Mouse (Mus musculus) liver, postnatal 0 days (tissue): Measurements from ENCODE around the gene Trpm1. TPM values are rescaled to one million over a fixed set of nuclear protein-coding genes. Genes with fewer than 3 reads are reported as not detected.

Source experiments
- ATAC-seq: fragments of 200-750 bp; cut with Nextera tagmentation; 2 replicates; pipeline ENCODE4 v1.8.0; 2017; ENCODE audit warnings: mild to moderate bottlenecking, moderate library complexity
- DNase-seq: peaks from one replicate; pipeline ENCODE4 v3.0.0-alpha.2; 2016
- H3K27ac ChIP-seq: fragments of 300-500 bp; sonication (generic); 2 replicates; pipeline ENCODE4 v1.5.1; 2014; ENCODE audit warnings: antibody characterized with exemption, moderate library complexity, mild to moderate bottlenecking, low read depth
- H3K27me3 ChIP-seq: fragments of 300-500 bp; sonication (generic); 2 replicates; pipeline ENCODE4 v1.6.1; 2014; ENCODE audit warnings: low read length, control low read depth, mixed read lengths; ENCODE audit not compliant: insufficient read depth
- H3K36me3 ChIP-seq: fragments of 300-500 bp; sonication (generic); replicated peaks from 2 replicates; pipeline ENCODE4 v1.6.1; 2014; ENCODE audit warnings: mild to moderate bottlenecking, control low read depth, low read length, moderate library complexity, mixed read lengths; ENCODE audit not compliant: insufficient read depth
- H3K4me1 ChIP-seq: fragments of 300-500 bp; sonication (generic); 2 replicates; pipeline ENCODE4 v1.6.1; 2014; ENCODE audit warnings: antibody characterized with exemption, mild to moderate bottlenecking, control low read depth; ENCODE audit not compliant: insufficient read depth
- H3K4me2 ChIP-seq: fragments of 300-500 bp; sonication (generic); 2 replicates; pipeline ENCODE4 v1.6.1; 2014; ENCODE audit warnings: low read depth, mild to moderate bottlenecking, low read length, moderate library complexity, mixed read lengths
- H3K4me3 ChIP-seq: fragments of 300-500 bp; sonication (generic); 2 replicates; pipeline ENCODE4 v1.5.1; 2014; ENCODE audit warnings: low read depth, low read length
- H3K9ac ChIP-seq: fragments of 300-500 bp; sonication (generic); replicated peaks from 2 replicates; pipeline ENCODE4 v1.6.1; 2014; ENCODE audit warnings: mild to moderate bottlenecking, moderate library complexity
- H3K9me3 ChIP-seq: fragments of 300-500 bp; sonication (generic); 2 replicates; pipeline ENCODE4 v1.6.1; 2016; ENCODE audit warnings: mild to moderate bottlenecking, control low read depth, low read length, mixed read lengths
- CTCF ChIP-seq: sonication (generic); IDR thresholded peaks from 2 replicates; pipeline ENCODE4 v1.5.1; 2016; ENCODE audit warnings: antibody characterized with exemption, low read depth
- EP300 ChIP-seq: IDR thresholded peaks from 2 replicates; pipeline ENCODE4 v1.6.1; 2016; ENCODE audit warnings: antibody characterized with exemption, low read depth, mild to moderate bottlenecking
- WGBS: fragments of 180-500 bp; shearing (Covaris S2); extraction: QIAGEN DNeasy Blood & Tissue Kit; methylation state at CpG from one replicate; pipeline ENCODE4 v1.1.7; 2014; ENCODE audit not compliant: insufficient replicate concordance; 5-methylcytosine and 5-hydroxymethylcytosine counted together
- polyA plus RNA-seq: library from polyadenylated mRNA; unstranded; fragments of >200 nt; fragmentation: Nextera tagmentation; extraction: Ambion mirVana; gene quantifications from 2 replicates; pipeline ENCODE4 v1.2.1, GENCODE M21; 2015

The Trpm1 gene
- polyA plus RNA-seq, 1 experiment from 2014 or later = not detected

- Histone ChIP-seq H3K36me3 (no peaks in the 10 kb centered on the region), H3K27me3 (no peaks in the 10 kb centered on the region), H3K9me3 (no peaks in the 10 kb centered on the region), H3K4me3 (no peak overlapping the region), H3K27ac (no peak overlapping the region), H3K4me1 (peaks cover 5% of the 10 kb centered on the region; the same call in 1 of the 2 replicates), H3K9ac (no peak overlapping the region), H3K4me2 (no peak overlapping the region)
- ATAC-seq = no peak
- DNase-seq = no peak
- WGBS = 67% methylated on average over 7 of the region's 7 CpGs
- no peak for TF ChIP-seq EP300
- no peak for TF ChIP-seq CTCF
These were observed 8.4 kb downstream of the Trpm1 start for GRCm38 (mm10) chr7:64161990-64162389.

- H3K9me3 ChIP-seq = no peaks in the 10 kb centered on the region
- TF ChIP-seq CTCF (no peak), EP300 (no peak)
- H3K36me3 ChIP-seq = no peaks in the 10 kb centered on the region
- no peak overlapping the region for H3K4me3 ChIP-seq
- no peak overlapping the region for H3K9ac ChIP-seq
- DNase-seq (no peak), ATAC-seq (no peak)
- WGBS = 76% methylated on average over 3 of the region's 3 CpGs
- H3K4me1 ChIP-seq = peaks cover 5% of the 10 kb centered on the region; the same call in 1 of the 2 replicates
- no peaks in the 10 kb centered on the region for H3K27me3 ChIP-seq
- H3K27ac ChIP-seq = no peak overlapping the region
- H3K4me2 ChIP-seq = no peak overlapping the region
These were observed 9.5 kb downstream of the Trpm1 start for GRCm38 (mm10) chr7:64163086-64163485.

- Histone ChIP-seq H3K4me2 (no peak overlapping the region), H3K9me3 (no peaks in the 10 kb centered on the region), H3K4me1 (peaks cover 5% of the 10 kb centered on the region; the same call in 1 of the 2 replicates), H3K36me3 (no peaks in the 10 kb centered on the region), H3K27ac (no peak overlapping the region), H3K4me3 (no peak overlapping the region), H3K9ac (no peak overlapping the region), H3K27me3 (no peaks in the 10 kb centered on the region)
- TF ChIP-seq EP300 = no peak
- no peak for ATAC-seq
- DNase-seq = no peak
- 80% methylated on average over 1 of the region's 1 CpGs for WGBS
These were observed 10.3 kb downstream of the Trpm1 start for GRCm38 (mm10) chr7:64163890-64164289.

GRCm38 (mm10) chr7:64164997-64165396, 11.4 kb downstream of the Trpm1 start:
- 44% methylated on average over 3 of the region's 3 CpGs for WGBS

GRCm38 (mm10) chr7:64166025-64166424, 12.4 kb downstream of the Trpm1 start:
- no peak overlapping the region for H3K9ac ChIP-seq
- no peaks in the 10 kb centered on the region for H3K27me3 ChIP-seq
- TF ChIP-seq CTCF (no peak), EP300 (no peak)
- ATAC-seq (no peak), DNase-seq (no peak)
- H3K4me1 ChIP-seq = no peaks in the 10 kb centered on the region
- H3K27ac ChIP-seq = no peak overlapping the region
- no peaks in the 10 kb centered on the region for H3K36me3 ChIP-seq
- H3K4me3 ChIP-seq = no peak overlapping the region
- H3K4me2 ChIP-seq = no peak overlapping the region
- 64% methylated on average over 3 of the region's 3 CpGs for WGBS
- H3K9me3 ChIP-seq = no peaks in the 10 kb centered on the region

More at GRCm38 (mm10) chr7:64164997-64165396, 11.4 kb downstream of the Trpm1 start:
- no peaks in the 10 kb centered on the region for H3K27me3 ChIP-seq
- no peaks in the 10 kb centered on the region for H3K4me1 ChIP-seq
- no peak overlapping the region for H3K4me3 ChIP-seq
- no peak overlapping the region for H3K27ac ChIP-seq
- TF ChIP-seq CTCF = peak; percentile 72
- TF ChIP-seq EP300 = no peak
- no peaks in the 10 kb centered on the region for H3K9me3 ChIP-seq
- no peaks in the 10 kb centered on the region for H3K36me3 ChIP-seq
- H3K4me2 ChIP-seq = no peak overlapping the region
- DNase-seq (no peak), ATAC-seq (no peak)
- no peak overlapping the region for H3K9ac ChIP-seq

- Histone ChIP-seq H3K9ac (no peak overlapping the region), H3K27ac (no peak overlapping the region), H3K36me3 (no peaks in the 10 kb centered on the region), H3K27me3 (no peaks in the 10 kb centered on the region), H3K4me2 (no peak overlapping the region), H3K4me3 (no peak overlapping the region), H3K9me3 (no peaks in the 10 kb centered on the region), H3K4me1 (no peaks in the 10 kb centered on the region)
- TF ChIP-seq EP300 (no peak), CTCF (no peak)
- DNase-seq (no peak), ATAC-seq (no peak)
These were observed 13.1 kb downstream of the Trpm1 start for GRCm38 (mm10) chr7:64166724-64167123.

- no peaks in the 10 kb centered on the region for H3K9me3 ChIP-seq
- no peaks in the 10 kb centered on the region for H3K4me1 ChIP-seq
- WGBS = 76% methylated on average over 4 of the region's 4 CpGs
- H3K27ac ChIP-seq = no peak overlapping the region
- H3K9ac ChIP-seq = no peak overlapping the region
- no peak overlapping the region for H3K4me2 ChIP-seq
- no peaks in the 10 kb centered on the region for H3K36me3 ChIP-seq
- no peak overlapping the region for H3K4me3 ChIP-seq
- ATAC-seq (no peak), DNase-seq (no peak)
- no peaks in the 10 kb centered on the region for H3K27me3 ChIP-seq
- TF ChIP-seq EP300 (no peak), CTCF (peak; percentile 56)
These were observed 25.7 kb downstream of the Trpm1 start for GRCm38 (mm10) chr7:64179310-64179709.
